Mouse (Mus musculus) testis, postnatal 14 days (tissue): Measurements from ENCODE around the gene Htr1f.

ENCODE experiments used
- DNase-seq: peaks from one replicate; pipeline ENCODE4 v3.0.0; 2021; ENCODE audit warnings: low spot score

Htr1f gene

GRCm38 (mm10) chr16:64961690-64962089 lies 144.0 kb downstream of the Htr1f start:
- DNase-seq: no peak

GRCm38 (mm10) chr16:64941646-64942195 lies 163.9 kb downstream of the Htr1f start:
- DNase-seq: no peak

GRCm38 (mm10) chr16:64934793-64935192 lies 170.9 kb downstream of the Htr1f start:
- DNase-seq: no peak

GRCm38 (mm10) chr16:64934011-64934410 lies 171.6 kb downstream of the Htr1f start:
- DNase-seq: peak; percentile 43

- no peak for DNase-seq
Observed at GRCm38 (mm10) chr16:64923500-64923899, 182.2 kb downstream of the Htr1f start.

- no peak for DNase-seq
Observed at GRCm38 (mm10) chr16:64908747-64909146, 196.9 kb downstream of the Htr1f start.

- DNase-seq: no peak
Observed at GRCm38 (mm10) chr16:64907112-64907511, 198.5 kb downstream of the Htr1f start.

GRCm38 (mm10) chr16:64903328-64903727 lies 202.3 kb downstream of the Htr1f start:
- DNase-seq: no peak

- DNase-seq: no peak
Observed at GRCm38 (mm10) chr16:64899084-64899483, 206.6 kb downstream of the Htr1f start.

- no peak for DNase-seq
Observed at GRCm38 (mm10) chr16:64889496-64889895, 216.2 kb downstream of the Htr1f start.

- no peak for DNase-seq
Observed at GRCm38 (mm10) chr16:64885547-64885946, 220.1 kb downstream of the Htr1f start.

- peak; percentile 18 for DNase-seq
Observed at GRCm38 (mm10) chr16:64885142-64885541, 220.5 kb downstream of the Htr1f start.

- DNase-seq: peak; percentile 26
Observed at GRCm38 (mm10) chr16:64884420-64884838, 221.2 kb downstream of the Htr1f start.

- peak; percentile 12 for DNase-seq
Observed at GRCm38 (mm10) chr16:64883896-64884295, 221.8 kb downstream of the Htr1f start.

- no peak for DNase-seq
Observed at GRCm38 (mm10) chr16:64881442-64881841, 224.2 kb downstream of the Htr1f start.

GRCm38 (mm10) chr16:64880986-64881385 lies 224.7 kb downstream of the Htr1f start:
- no peak for DNase-seq

- no peak for DNase-seq
Observed at GRCm38 (mm10) chr16:64879735-64880134, 225.9 kb downstream of the Htr1f start.

- DNase-seq: no peak
Observed at GRCm38 (mm10) chr16:64878611-64879132, 227.0 kb downstream of the Htr1f start.

GRCm38 (mm10) chr16:64877314-64877713 lies 228.3 kb downstream of the Htr1f start:
- no peak for DNase-seq

- no peak for DNase-seq
Observed at GRCm38 (mm10) chr16:64876631-64877265, 228.9 kb downstream of the Htr1f start.

- DNase-seq: no peak
Observed at GRCm38 (mm10) chr16:64875822-64876221, 229.8 kb downstream of the Htr1f start.

GRCm38 (mm10) chr16:64875384-64875783 lies 230.3 kb downstream of the Htr1f start:
- no peak for DNase-seq
